Mouse (Mus musculus): Measurements from ENCODE around the gene Crybb3.

The Crybb3 gene

DNA sequence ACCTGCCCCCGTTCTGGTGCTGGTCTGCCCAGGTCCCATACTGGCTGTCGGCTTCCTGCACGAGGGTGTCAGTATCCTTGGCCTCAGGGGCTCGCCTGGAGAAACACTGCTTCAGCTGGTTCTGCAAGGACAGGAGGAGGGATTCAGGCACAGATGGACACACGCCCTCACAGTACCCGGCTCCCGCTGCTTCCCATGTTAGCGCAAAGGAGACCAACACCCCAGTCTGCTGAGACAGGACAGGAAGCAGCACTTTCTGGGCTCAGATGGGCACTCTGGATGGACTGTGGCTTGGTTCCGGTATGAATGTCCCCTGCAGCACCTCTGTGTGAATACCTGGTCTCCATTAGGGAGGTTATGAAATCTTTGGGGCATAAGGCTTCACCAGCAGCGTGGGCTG lies 20.1 kb upstream of the Crybb3 start:
- no peak for DNase-seq

DNA sequence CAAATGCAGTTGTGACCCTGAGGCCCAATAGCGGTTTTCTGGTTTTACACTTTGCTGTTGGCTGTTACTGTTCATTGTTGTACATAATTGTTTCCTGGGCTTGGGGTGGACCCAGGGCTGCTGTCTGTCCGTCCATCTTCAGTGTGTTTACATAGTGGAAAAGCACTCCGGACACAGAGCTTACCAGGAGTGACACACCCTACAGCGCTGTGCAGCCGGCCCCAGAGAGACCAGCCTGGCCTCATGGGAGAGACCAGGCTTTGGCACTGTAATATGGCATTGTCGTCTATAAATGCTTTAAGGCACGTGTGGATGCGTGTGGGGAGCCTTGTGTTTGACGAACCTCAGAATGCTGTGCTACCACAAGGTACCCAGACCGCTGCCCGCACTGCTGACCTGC lies 19.0 kb upstream of the Crybb3 start:
- DNase-seq: no peak

- peak; percentile 88 to 90 for DNase-seq
These were observed 18.2 kb upstream of the Crybb3 start for GRCm38 (mm10) chr5:113099546-113099945.

- no peak for DNase-seq
These were observed 16.2 kb upstream of the Crybb3 start for GRCm38 (mm10) chr5:113097551-113097950.

DNA sequence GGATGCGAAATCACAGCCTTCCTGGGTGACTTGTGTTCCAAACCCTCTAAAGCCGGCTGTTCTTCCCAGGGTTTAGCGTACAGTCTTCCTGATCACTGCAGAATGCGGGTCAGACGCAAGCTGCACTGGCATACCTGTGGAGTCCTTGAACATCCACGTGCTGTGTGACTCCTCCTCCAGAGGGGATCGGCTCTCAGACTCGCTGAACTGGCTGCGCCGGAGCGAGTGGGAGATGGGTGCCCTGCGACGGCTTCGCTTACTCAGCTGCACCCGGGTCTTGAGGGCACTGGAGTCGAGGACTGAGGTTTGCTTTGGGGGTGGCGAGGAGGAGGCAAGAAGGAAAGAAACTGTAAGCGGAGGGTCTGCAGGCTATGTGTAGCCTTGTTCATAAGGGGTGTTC lies 14.1 kb upstream of the Crybb3 start:
- no peak for DNase-seq

- no peak for DNase-seq
These were observed 11.0 kb upstream of the Crybb3 start for GRCm38 (mm10) chr5:113092406-113092805.

DNA sequence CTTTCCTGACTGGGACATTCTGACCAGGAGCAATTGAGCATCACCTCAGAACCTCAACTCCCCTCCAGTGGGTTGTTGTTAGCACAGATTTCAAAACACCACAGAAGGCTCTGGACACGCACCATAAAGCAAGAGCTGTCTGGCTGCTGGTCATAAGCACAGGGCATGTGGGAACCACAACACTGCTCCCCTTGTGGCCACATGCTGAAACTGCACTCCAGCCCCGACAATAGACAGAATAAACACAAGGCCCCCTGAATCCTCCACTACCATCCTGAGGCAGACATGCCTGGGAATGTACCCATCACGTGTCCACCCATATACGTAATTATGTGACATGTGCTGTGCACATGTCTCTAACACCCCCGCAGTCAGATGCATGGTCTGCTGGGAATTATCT lies 9.8 kb upstream of the Crybb3 start:
- DNase-seq: peak; percentile 27 to 43

- no peak for DNase-seq
These were observed 9.4 kb upstream of the Crybb3 start for GRCm38 (mm10) chr5:113090750-113091149.

DNA sequence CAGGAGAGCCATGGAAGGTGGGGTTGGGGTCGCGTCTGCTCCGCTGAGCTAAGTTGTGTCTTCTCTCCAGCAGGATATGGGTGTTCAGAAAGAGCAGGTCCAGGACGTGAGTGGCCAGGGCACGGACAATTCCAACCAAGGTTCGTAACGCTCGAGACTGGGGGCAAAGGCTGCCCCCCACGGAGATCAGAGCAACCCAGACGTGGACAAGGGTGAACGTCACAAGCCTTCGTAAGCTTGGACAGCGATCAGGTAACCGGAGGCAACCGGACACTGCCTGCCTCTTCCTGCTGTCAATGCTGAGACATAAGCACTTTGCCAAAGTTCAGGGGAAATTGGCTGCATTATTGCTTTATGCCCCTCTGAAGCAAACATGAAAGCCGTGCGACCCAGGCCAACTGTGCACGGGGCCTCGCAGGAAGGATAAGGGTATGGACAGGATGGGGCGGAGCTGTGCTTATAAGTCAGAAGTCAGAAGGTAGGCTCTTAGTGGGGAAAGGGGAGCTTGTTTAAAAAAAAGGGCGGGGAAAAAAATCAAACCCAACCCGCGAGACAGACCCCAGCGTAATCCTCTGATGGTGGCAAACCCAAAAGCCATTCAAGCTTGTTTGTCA lies 8.8 kb upstream of the Crybb3 start:
- DNase-seq: no peak

- DNase-seq: no peak
These were observed 6.1 kb upstream of the Crybb3 start for GRCm38 (mm10) chr5:113087465-113087864.

- DNase-seq: no peak
These were observed 5.6 kb upstream of the Crybb3 start for GRCm38 (mm10) chr5:113086990-113087389.

GRCm38 (mm10) chr5:113086439-113086838 lies 5.1 kb upstream of the Crybb3 start:
- no peak for DNase-seq

GRCm38 (mm10) chr5:113085931-113086330 lies 4.5 kb upstream of the Crybb3 start:
- DNase-seq: no peak

DNA sequence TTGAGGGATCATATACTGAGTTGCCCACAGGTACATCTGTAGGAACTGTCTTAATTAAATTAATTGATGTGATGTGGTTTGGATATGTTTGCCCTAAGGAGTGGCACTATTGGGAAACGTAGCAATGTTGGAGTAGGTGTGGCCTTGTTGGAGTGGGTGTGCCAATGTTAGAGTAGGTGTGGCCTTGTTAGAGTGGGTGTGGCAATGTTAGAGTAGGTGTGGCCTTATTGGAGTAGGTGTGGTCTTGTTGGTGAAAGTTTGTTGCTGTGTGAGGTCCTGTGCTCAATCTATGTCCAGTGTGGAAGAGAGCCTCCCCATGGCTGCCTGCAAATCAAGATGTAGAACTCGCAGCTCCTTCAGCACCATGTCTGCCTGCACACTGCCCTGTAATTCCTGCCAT lies 2.9 kb upstream of the Crybb3 start:
- no peak for DNase-seq

DNA sequence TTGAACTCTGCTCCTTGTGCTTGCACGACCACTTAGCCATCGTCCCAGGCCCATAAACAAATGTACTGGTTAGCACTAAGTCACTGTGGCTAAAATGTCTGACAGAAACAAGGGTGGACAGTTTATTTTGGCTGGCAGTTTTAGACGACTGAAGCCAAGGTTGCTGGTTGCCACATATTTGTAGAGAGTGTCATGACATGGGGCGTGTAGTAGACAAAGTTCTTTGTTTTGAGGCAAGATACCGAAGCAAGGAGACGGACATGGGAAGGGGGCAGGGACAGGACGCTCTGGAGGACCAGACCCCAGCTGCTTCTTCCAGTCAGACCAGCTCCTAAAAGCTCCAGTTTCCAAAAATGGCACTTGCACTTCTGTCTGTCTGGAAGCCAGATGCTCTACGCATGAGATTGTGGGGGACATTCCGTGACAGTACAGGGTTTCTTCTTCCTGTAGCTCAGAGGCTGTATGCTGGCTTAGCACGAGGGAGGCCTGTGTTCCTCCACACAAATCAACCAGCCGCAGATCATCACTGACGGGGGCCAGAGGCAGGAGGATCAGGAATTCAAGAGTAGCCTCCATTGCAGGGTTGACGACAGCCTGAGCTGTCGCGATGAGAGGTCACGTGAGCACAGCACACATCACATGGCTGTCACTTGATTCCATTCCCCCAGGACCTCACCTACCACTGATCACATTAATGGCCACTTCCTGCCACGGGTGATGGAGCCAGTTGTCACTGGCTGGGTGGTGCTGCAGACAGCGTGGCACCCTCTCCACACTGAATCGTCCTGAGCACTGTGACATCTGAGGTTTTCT lies 1.2 kb upstream of the Crybb3 start:
- DNase-seq: no peak

DNA sequence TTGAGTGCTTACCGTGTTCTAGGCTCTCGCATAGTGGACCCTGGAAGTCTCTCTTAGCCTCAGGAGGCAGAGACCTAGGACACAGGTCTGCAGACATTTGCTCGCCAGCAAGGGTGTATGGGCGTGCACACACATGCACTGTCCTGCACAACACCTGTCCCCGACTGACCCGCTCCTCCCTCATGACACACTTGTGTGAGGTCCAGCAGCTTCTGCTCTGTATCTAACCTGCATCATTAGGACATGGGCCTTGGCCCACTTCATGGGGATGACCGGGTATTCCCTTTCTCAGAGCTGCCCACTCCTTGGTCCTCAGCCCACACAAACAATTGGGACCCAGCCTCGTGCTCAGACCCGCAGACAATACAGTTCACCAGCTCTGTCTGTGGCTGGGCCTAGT lies 364 bp downstream of the Crybb3 start:
- no peak for DNase-seq

GRCm38 (mm10) chr5:113079783-113080182 lies 1.6 kb downstream of the Crybb3 start:
- DNase-seq: peak; percentile 23 to 33

- peak; percentile 23 for DNase-seq
These were observed 2.7 kb downstream of the Crybb3 start for GRCm38 (mm10) chr5:113078686-113079085.

DNA sequence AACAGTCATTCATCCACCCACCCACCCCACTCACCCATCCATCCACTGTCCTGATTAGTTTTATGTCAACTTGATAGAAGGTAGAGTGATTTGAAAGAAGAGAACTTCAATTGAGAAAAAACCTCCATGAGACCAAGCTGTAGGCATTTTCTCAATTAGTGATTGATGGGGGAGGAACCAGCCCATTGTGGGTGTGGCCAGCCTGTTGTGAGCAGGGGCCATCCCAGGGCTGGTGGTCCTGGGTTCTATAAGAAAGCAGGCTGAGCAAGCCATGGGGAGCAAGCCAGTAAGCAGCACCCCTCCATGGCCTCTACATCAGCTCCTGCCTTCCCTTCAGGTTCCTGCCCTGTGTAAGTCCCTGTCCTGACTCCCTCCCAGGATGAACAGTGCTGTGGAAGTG lies 11.4 kb downstream of the Crybb3 start, which contains the start of gene Crybb2:
Gene Crybb2 (minus strand): TSS at position 101 of the 400 bp plus-strand sequence.
- no peak for DNase-seq

- DNase-seq: peak; percentile 74 to 77
These were observed 27.1 kb downstream of the Crybb3 start for GRCm38 (mm10) chr5:113054308-113054707.

DNA sequence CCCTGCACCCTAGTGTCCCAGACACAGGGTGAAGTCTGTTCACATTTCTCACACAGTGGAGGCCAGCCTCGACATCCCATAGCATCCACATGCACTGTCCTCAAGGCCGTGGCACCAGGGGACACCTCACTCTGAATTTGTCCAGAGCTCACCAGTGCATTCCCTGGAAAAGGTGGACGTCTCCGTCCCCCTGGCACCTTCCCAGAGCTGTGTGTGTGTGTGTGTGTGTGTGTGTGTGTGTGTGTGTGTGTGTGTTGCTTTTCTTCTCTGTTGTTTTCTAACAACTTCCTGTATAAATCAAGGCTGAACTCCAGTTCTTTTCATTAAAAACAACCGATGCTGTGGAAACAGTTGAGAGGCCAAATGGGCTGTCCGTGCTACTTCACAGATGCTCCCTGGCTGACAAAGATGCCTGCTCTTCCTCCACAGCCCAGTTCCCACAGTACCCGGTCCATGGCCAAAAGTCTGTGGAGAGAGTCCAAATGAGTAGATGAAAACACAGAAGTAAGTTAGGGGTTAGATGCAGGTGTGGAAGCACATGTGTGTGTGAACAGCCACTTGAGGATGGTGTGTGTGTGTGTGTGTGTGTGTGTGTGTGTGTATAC lies 30.7 kb downstream of the Crybb3 start:
- DNase-seq: no peak

DNA sequence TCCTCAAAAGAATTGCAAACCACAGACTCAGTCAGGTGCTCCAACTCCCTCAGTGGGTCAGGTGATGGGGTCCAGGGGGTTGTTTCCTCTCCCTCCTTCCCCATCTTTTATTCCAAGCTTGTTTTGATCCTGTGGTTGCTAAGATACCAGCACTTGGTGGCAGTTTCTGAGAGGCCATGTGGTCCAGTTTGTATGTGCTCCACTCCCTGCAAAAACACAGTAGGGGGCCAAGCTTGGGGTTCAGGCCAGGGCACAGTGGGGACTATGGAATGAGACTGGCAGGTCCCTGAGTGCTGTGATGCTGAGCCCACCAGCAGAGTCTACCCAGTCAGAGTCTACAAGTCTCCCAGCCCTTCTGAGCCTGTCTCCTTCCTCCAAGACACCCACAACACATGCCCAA lies 31.5 kb downstream of the Crybb3 start:
- DNase-seq: no peak

DNA sequence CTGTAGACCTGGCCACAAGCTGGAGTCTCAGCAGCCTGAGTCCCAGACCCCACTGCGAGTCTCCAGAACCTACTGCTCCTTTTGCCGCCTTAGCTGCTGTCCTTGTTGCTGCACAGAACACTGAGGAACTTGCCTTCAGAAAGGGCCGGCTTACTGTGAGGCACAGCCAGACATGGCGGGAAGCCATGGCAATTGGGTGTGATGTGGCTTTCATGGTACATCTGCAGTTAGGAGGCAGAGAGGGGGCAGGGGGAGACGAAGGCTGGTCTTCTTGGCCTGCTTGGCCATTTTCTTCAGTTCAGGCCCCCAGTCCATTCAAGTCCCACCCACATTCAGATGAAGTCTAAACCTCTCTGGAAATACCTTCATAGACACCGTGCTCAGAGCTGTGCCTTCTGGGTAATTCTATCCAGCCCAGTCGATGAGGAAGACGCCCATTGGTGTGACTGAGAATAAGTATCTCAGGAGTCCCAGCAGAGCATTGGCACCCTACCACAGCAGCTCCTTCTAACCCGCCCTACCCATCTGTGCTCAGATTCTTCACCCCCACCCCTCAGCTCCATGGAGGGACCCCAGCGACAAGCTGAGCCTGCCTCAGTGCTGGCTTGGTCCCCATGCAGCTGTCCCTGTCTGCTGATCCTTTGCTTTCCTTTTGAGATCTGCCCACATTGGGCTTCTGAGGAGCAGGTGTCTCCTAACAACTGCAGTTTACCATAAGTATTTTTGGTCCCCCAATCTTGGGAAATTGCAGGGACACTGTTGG lies 35.7 kb downstream of the Crybb3 start:
- DNase-seq: no peak

Data from B cell, adult 2 months (primary cell).